Mouse (Mus musculus) CH12.LX (cell line): ENCODE data around the gene Ntm. TPM values are rescaled to one million over a fixed set of nuclear protein-coding genes. Genes with fewer than 3 reads are reported as not detected.

Experiments used
- DNase-seq: peaks from one replicate; pipeline ENCODE4 v3.0.0-alpha.2; 2013; ENCODE audit errors: extremely low read depth
- H3K27ac ChIP-seq: 2 replicates; pipeline ENCODE4 v1.5.1; 2012; ENCODE audit warnings: low read depth, mild to moderate bottlenecking, control low read depth, moderate library complexity; ENCODE audit not compliant: insufficient read depth
- H3K27me3 ChIP-seq: replicated peaks from 2 replicates; pipeline ENCODE3; 2012; ENCODE audit warnings: inconsistent platforms
- H3K36me3 ChIP-seq, 2 experiments: replicated peaks in 1 of 2; 2 replicates each; pipeline versions ENCODE3 to v1.6.1; 2012; ENCODE audit warnings: inconsistent platforms in 1 of 2, low read length in 1 of 2, mild to moderate bottlenecking in 1 of 2, mixed read lengths in 1 of 2, moderate library complexity in 1 of 2; ENCODE audit not compliant: control insufficient read depth in 1 of 2, insufficient read depth in 1 of 2
- H3K4me1 ChIP-seq, 2 experiments: 2 replicates each; pipeline ENCODE4 v1.6.1; 2012; ENCODE audit warnings: inconsistent platforms in 1 of 2, moderate library complexity in 1 of 2; ENCODE audit not compliant: insufficient read depth in 2 of 2, control insufficient read depth in 1 of 2
- H3K4me2 ChIP-seq: 2 replicates; pipeline ENCODE4 v1.6.1; 2012; ENCODE audit warnings: low read depth, mild to moderate bottlenecking, control low read depth; ENCODE audit not compliant: poor library complexity, insufficient read depth, severe bottlenecking
- H3K4me3 ChIP-seq, 3 experiments: fragments of 150-350 bp in 1 of 3; sonication (generic) in 1 of 3; replicated peaks in 1 of 3; 2 replicates each; pipeline versions ENCODE3 to v1.5.1; 2011 to 2012; ENCODE audit warnings: low read depth in 2 of 3, low read length in 2 of 3, mild to moderate bottlenecking in 2 of 3, moderate library complexity in 2 of 3, control low read depth in 1 of 3, improper control_type of control experiment in 1 of 3, inconsistent platforms in 1 of 3, mixed read lengths in 1 of 3; ENCODE audit not compliant: poor library complexity in 1 of 3
- H3K79me2 ChIP-seq: replicated peaks from 2 replicates; pipeline ENCODE4 v1.6.1; 2012; ENCODE audit warnings: mild to moderate bottlenecking, moderate library complexity; ENCODE audit not compliant: control insufficient read depth, poor library complexity, insufficient read depth, severe bottlenecking; ENCODE audit errors: extremely low read depth
- H3K9ac ChIP-seq: 2 replicates; pipeline ENCODE4 v1.6.1; 2012; ENCODE audit warnings: low read depth, mild to moderate bottlenecking, control low read depth, moderate library complexity; ENCODE audit not compliant: insufficient read depth
- H3K9me3 ChIP-seq: replicated peaks from 2 replicates; pipeline ENCODE3; 2012; ENCODE audit warnings: low read length, inconsistent platforms, mixed read lengths
- BHLHE40 ChIP-seq: IDR thresholded peaks from 2 replicates; pipeline ENCODE4 v1.6.1; 2011; ENCODE audit warnings: mild to moderate bottlenecking, low read depth, low read length, improper control_type of control experiment
- CHD2 ChIP-seq: IDR thresholded peaks from 2 replicates; pipeline ENCODE4 v1.6.1; 2011; ENCODE audit warnings: low read length, improper control_type of control experiment
- CTCF ChIP-seq, 2 experiments: IDR thresholded peaks in 1 of 2; conservative IDR thresholded peaks in 1 of 2; 2 replicates each; pipeline ENCODE4 v1.5.1; 2011 to 2012; ENCODE audit warnings: low read depth in 2 of 2, low read length in 2 of 2, improper control_type of control experiment in 1 of 2, inconsistent platforms in 1 of 2, mild to moderate bottlenecking in 1 of 2, moderate library complexity in 1 of 2
- ETS1 ChIP-seq: conservative IDR thresholded peaks from 2 replicates; pipeline ENCODE4 v1.6.1; 2012; ENCODE audit warnings: low read depth, mild to moderate bottlenecking, inconsistent platforms, low read length, improper control_type of control experiment, moderate library complexity
- HCFC1 ChIP-seq: IDR thresholded peaks from 2 replicates; pipeline ENCODE4 v1.6.1; 2012; ENCODE audit warnings: low read depth, mild to moderate bottlenecking, inconsistent platforms, low read length, improper control_type of control experiment
- IRF4 ChIP-seq: IDR thresholded peaks from 2 replicates; pipeline ENCODE4 v1.6.1; 2014; ENCODE audit warnings: low read depth, mild to moderate bottlenecking, inconsistent platforms, low read length, improper control_type of control experiment
- JUN ChIP-seq: IDR thresholded peaks from 2 replicates; pipeline ENCODE4 v1.6.1; 2011; ENCODE audit warnings: low read depth, mild to moderate bottlenecking, low read length, improper control_type of control experiment, moderate library complexity; ENCODE audit not compliant: insufficient read depth
- KAT2A ChIP-seq: IDR thresholded peaks from 2 replicates; pipeline ENCODE4 v1.6.1; 2012; ENCODE audit warnings: low read length, improper control_type of control experiment, inconsistent platforms; ENCODE audit not compliant: insufficient replicate concordance
- MAFK ChIP-seq: IDR thresholded peaks from 2 replicates; pipeline ENCODE4 v1.6.1; 2011; ENCODE audit warnings: low read length, improper control_type of control experiment; ENCODE audit not compliant: insufficient replicate concordance
- MAZ ChIP-seq: IDR thresholded peaks from 2 replicates; pipeline ENCODE4 v1.6.1; 2012; ENCODE audit warnings: low read depth, mild to moderate bottlenecking, inconsistent platforms, low read length, improper control_type of control experiment, moderate library complexity
- MYC ChIP-seq: IDR thresholded peaks from 2 replicates; pipeline ENCODE4 v1.6.1; 2011; ENCODE audit warnings: low read depth, mild to moderate bottlenecking, improper control_type of control experiment, low read length
- RAD21 ChIP-seq: IDR thresholded peaks from 2 replicates; pipeline ENCODE4 v1.6.1; 2011; ENCODE audit warnings: low read depth, mild to moderate bottlenecking, low read length, improper control_type of control experiment, moderate library complexity
- SIN3A ChIP-seq: IDR thresholded peaks from 2 replicates; pipeline ENCODE4 v1.6.1; 2012; ENCODE audit warnings: low read length, improper control_type of control experiment, inconsistent platforms
- TBP ChIP-seq: conservative IDR thresholded peaks from 2 replicates; pipeline ENCODE4 v1.6.1; 2011; ENCODE audit warnings: low read depth, low read length, improper control_type of control experiment
- UBTF ChIP-seq: IDR thresholded peaks from 2 replicates; pipeline ENCODE4 v1.6.1; 2012; ENCODE audit warnings: low read depth, mild to moderate bottlenecking, inconsistent platforms, low read length, improper control_type of control experiment, moderate library complexity
- USF2 ChIP-seq: conservative IDR thresholded peaks from 2 replicates; pipeline ENCODE4 v1.6.1; 2011; ENCODE audit warnings: low read depth, low read length, improper control_type of control experiment
- ZC3H11A ChIP-seq: IDR thresholded peaks from 2 replicates; pipeline ENCODE4 v1.6.1; 2012; ENCODE audit warnings: low read depth, mild to moderate bottlenecking, inconsistent platforms, low read length, improper control_type of control experiment
- ZKSCAN1 ChIP-seq: IDR thresholded peaks from 2 replicates; pipeline ENCODE4 v1.6.1; 2012; ENCODE audit warnings: low read depth, inconsistent platforms, low read length, improper control_type of control experiment, borderline replicate concordance
- dilution Hi-C: fragments of 300-500 bp; cut with MboI; formaldehyde crosslinking; loops from 2 replicates; pipeline ENCODE4 v1.14.3; 2020; ENCODE audit warnings: low sequenced_read_pairs; ENCODE audit not compliant: extremely low pct_unique_long_range_greater_than_20kb, extremely low pct_ligation_motif_present
- in situ Hi-C: fragments of 300-500 bp; cut with MboI; formaldehyde crosslinking; loops from 3 replicates; pipeline ENCODE4 v1.14.3; 2019; ENCODE audit warnings: low sequenced_read_pairs, low pct_ligation_motif_present, low pct_unique_long_range_greater_than_20kb, mixed read lengths
- polyA plus RNA-seq: library from polyadenylated mRNA; unstranded; fragments of >175 nt; gene quantifications from 2 replicates; pipeline ENCODE4 v1.2.1, GENCODE M21; 2012; ENCODE audit warnings: low read depth; ENCODE audit not compliant: insufficient read length
- total RNA-seq, 2 experiments: library from RNA; depleted of rRNA; stranded (reverse); fragments of 300-350 nt in 1 of 2; fragments of >200 nt in 1 of 2; gene quantifications; 2 replicates each; pipeline ENCODE4 v1.2.3; 2012 to 2014

Gene Ntm
- total and polyA plus RNA-seq, 3 experiments: not detected

DNA sequence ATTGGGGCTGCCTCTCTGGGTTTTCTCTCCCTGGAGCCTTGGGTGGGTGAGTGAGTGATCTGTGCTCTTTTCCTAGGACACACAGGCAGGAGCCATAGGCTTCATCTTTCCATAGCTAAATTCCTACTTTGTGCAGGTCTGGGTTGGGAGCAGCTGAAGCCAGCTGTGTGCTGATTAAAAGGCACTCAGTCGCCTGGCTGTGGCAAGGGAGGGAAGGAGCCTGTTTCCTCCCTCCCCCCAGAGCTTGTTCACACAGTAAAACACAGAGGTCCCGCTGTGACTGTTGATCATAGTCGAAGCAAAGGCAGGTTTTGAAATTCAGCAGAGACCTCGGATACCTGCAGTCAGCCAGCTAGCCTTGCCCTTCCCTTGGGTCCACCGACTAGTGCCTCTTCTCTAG, 282.3 kb downstream of the Ntm start:
- Histone ChIP-seq H3K9me3 (peaks cover 80% of the 10 kb centered on the region), H3K4me2 (no peak overlapping the region), H3K36me3 (no peaks in the 10 kb centered on the region), H3K27ac (no peak overlapping the region), H3K79me2 (no peaks in the 10 kb centered on the region), H3K27me3 (no peaks in the 10 kb centered on the region), H3K4me3 (no peak overlapping the region), H3K9ac (no peak overlapping the region), H3K4me1 (no peaks in the 10 kb centered on the region)
- no peak for DNase-seq
- TF ChIP-seq MAFK (no peak), ETS1 (no peak), KAT2A (no peak), IRF4 (no peak), RAD21 (no peak), CHD2 (no peak), MAZ (no peak)
- in situ Hi-C loops (no loop called here), dilution Hi-C loops (no loop called here)

GRCm38 (mm10) chr9:29673911-29674310, 289.0 kb downstream of the Ntm start:
- no peak for TF ChIP-seq SIN3A
- TF ChIP-seq USF2: no peak
- TF ChIP-seq ZC3H11A: no peak
- TF ChIP-seq BHLHE40: no peak
- no peak for TF ChIP-seq CTCF (conservative IDR thresholded peaks at IDR 0.05 in 1 of 2, IDR thresholded peaks at IDR 0.05 in 1 of 2; ENCODE audit: low read depth in 2 of 2, low read length in 2 of 2)
- no peak for TF ChIP-seq MYC
- TF ChIP-seq UBTF: no peak
- no peak for TF ChIP-seq TBP
- TF ChIP-seq ZKSCAN1: no peak
- TF ChIP-seq RAD21: no peak
- no peak for TF ChIP-seq HCFC1
- no peak for TF ChIP-seq JUN
- TF ChIP-seq, all 38 proteins: peak for 0
- Histone ChIP-seq H3K4me1 (no peaks in the 10 kb centered on the region), H3K27ac (no peak overlapping the region), H3K27me3 (no peaks in the 10 kb centered on the region), H3K4me2 (no peak overlapping the region), H3K4me3 (no peak overlapping the region), H3K79me2 (no peaks in the 10 kb centered on the region), H3K36me3 (no peaks in the 10 kb centered on the region), H3K9ac (no peak overlapping the region), H3K9me3 (peaks cover 80% of the 10 kb centered on the region)
- in situ Hi-C loops (loop anchor here (25.0 kb wide), 1 partner anchor 613 kb away; no protein-coding TSS in a partner anchor), dilution Hi-C loops (no loop called here)
- no peak for DNase-seq
